Mouse (Mus musculus) intestine, embryonic 14.5 days (tissue): Measurements from ENCODE around the gene Prr19. TPM values are rescaled to one million over a fixed set of nuclear protein-coding genes. Genes with fewer than 3 reads are reported as not detected.

Experiments used
- ATAC-seq: fragments of 200-750 bp; cut with Nextera tagmentation; replicated peaks from 2 replicates; pipeline ENCODE4 v1.8.0; 2017; ENCODE audit warnings: low read depth, moderate number of reproducible peaks, moderate TSS enrichment, moderate library complexity; ENCODE audit not compliant: low FRiP score, low TSS enrichment
- DNase-seq: peaks from one replicate; pipeline ENCODE4 v3.0.0-alpha.2; 2018; ENCODE audit warnings: low spot score
- H3K27ac ChIP-seq: fragments of 300-500 bp; sonication (generic); 2 replicates; pipeline ENCODE4 v1.5.1; 2014; ENCODE audit warnings: low read depth, mild to moderate bottlenecking, control low read depth
- H3K27me3 ChIP-seq: fragments of 300-500 bp; sonication (generic); replicated peaks from 2 replicates; pipeline ENCODE4 v1.6.1; 2014; ENCODE audit warnings: low read length, control low read depth; ENCODE audit not compliant: control insufficient read depth, insufficient read depth
- H3K36me3 ChIP-seq: fragments of 300-500 bp; sonication (generic); 2 replicates; pipeline ENCODE4 v1.6.1; 2014; ENCODE audit warnings: low read length, control low read depth; ENCODE audit not compliant: control insufficient read depth, insufficient read depth
- H3K4me1 ChIP-seq: fragments of 300-500 bp; sonication (generic); replicated peaks from 2 replicates; pipeline ENCODE4 v1.6.1; 2014; ENCODE audit warnings: low read length, control low read depth, mixed read lengths; ENCODE audit not compliant: control insufficient read depth, insufficient read depth
- H3K4me2 ChIP-seq: fragments of 300-500 bp; sonication (generic); 2 replicates; pipeline ENCODE4 v1.6.1; 2014; ENCODE audit warnings: low read length
- H3K4me3 ChIP-seq: fragments of 300-500 bp; sonication (generic); 2 replicates; pipeline ENCODE4 v1.5.1; 2014; ENCODE audit warnings: low read depth, low read length, control low read depth, mixed read lengths
- H3K9ac ChIP-seq: fragments of 300-500 bp; sonication (generic); 2 replicates; pipeline ENCODE4 v1.6.1; 2014; ENCODE audit warnings: mild to moderate bottlenecking, low read length
- H3K9me3 ChIP-seq: fragments of 300-500 bp; sonication (generic); 2 replicates; pipeline ENCODE4 v1.6.1; 2016; ENCODE audit warnings: low read length, control low read depth; ENCODE audit not compliant: control insufficient read depth
- WGBS: fragments of 180-500 bp; shearing (Covaris S2); extraction: QIAGEN DNeasy Blood & Tissue Kit; methylation state at CpG from one replicate; pipeline ENCODE4 v1.1.7; 2014; 5-methylcytosine and 5-hydroxymethylcytosine counted together
- polyA plus RNA-seq: library from polyadenylated mRNA; unstranded; fragments of >200 nt; fragmentation: Nextera tagmentation; extraction: Ambion mirVana; gene quantifications from 2 replicates; pipeline ENCODE4 v1.2.1, GENCODE M21; 2014

Gene Prr19
- polyA plus RNA-seq, 1 experiment from 2014 or later, result 0.62 TPM

DNA sequence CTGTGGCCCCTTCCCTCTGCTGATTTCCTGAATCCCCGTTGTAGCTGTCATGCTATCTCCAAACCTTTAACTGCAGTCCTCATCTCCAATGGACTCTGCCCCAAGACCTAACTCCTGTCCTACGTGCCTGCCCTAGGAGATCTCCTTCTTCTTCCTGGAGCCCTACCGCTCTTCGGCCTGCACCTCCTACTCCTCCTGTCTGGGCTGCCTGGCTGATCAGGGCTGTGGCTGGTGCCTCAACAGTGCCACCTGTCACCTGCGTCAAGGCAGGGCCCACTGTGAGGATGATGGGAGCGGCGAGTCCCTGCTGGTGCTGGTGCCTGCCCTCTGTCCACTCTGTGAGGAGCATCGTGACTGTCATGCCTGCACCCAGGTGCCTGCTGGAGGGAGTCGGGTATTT lies 38.1 kb downstream of the Prr19 start:
- no peak overlapping the region for H3K27ac ChIP-seq
- H3K36me3 ChIP-seq, result peaks cover 65% of the 10 kb centered on the region
- H3K9ac ChIP-seq, result no peak overlapping the region
- no peaks in the 10 kb centered on the region for H3K4me1 ChIP-seq
- H3K4me3 ChIP-seq, result no peak overlapping the region
- WGBS, result 90% methylated on average over 9 of the region's 9 CpGs
- DNase-seq, result no peak
- H3K27me3 ChIP-seq, result no peaks in the 10 kb centered on the region
- no peak for ATAC-seq
- no peak overlapping the region for H3K4me2 ChIP-seq
- H3K9me3 ChIP-seq, result no peaks in the 10 kb centered on the region

DNA sequence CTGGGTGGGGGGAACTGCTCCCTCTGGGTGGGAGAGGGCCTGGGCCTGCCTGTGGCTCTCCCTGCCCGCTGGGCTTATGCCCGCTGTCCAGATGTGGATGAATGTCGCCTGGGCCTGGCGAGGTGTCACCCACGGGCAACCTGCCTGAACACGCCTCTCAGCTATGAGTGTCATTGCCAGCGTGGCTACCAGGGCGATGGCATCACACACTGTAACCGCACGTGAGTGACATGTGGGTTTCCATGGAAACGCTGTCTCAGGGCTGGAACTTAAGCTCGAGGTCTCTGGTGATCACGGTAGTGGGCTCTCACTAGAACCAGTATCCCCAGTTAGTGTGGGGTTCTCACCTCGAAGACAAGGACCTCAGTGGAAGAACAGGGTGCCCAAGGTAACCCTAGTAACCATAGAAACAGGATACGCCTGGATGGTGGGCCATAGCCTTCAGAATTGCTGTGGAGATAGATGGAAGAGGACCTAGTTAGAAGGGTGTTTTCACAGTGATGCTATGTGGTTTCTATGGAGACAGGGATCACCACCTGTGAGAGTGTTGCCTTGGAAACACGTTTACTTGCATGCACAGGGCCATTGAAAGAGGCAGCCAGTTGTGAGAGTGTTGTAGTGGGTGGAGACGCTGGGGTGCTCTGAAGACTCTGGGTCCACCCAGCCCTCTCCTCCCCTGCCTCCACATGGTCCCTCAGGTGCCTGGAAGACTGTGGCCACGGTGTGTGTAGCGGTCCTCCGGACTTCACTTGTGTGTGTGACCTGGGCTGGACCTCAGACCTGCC lies 40.0 kb downstream of the Prr19 start:
- H3K4me2 ChIP-seq, result no peak overlapping the region

DNA sequence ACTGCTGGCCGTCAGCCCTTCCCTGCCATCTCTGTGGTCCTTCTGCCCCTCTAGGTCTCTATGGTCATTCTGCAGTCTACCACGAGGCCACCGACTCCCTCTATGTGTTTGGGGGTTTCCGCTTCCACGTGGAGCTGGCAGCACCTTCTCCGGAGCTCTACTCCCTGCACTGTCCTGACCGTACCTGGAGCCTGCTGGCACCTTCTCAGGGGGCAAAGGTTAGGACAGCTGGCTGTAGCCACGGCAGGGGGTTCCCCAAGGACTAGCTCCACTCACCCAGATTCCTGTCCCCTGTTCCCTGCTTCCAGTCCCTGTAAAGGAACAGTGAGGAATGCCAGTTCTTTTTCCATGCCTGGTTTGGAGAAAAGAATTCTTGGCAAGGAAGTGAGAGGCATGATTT lies 47.6 kb downstream of the Prr19 start:
- Histone ChIP-seq H3K9me3 (peaks cover 7% of the 10 kb centered on the region; the same call in 1 of the 2 replicates), H3K36me3 (peaks cover 54% of the 10 kb centered on the region), H3K4me3 (no peak overlapping the region), H3K9ac (no peak overlapping the region), H3K27me3 (no peaks in the 10 kb centered on the region), H3K4me1 (no peaks in the 10 kb centered on the region), H3K4me2 (no peak overlapping the region), H3K27ac (no peak overlapping the region)
- no peak for ATAC-seq
- no peak for DNase-seq
- 81% methylated on average over 8 of the region's 8 CpGs for WGBS

More for the DNA sequence above, 40.0 kb downstream of the Prr19 start:
- DNase-seq (no peak), ATAC-seq (no peak)
- no peak overlapping the region for H3K9ac ChIP-seq
- H3K27me3 ChIP-seq, result no peaks in the 10 kb centered on the region
- no peak overlapping the region for H3K4me3 ChIP-seq
- no peaks in the 10 kb centered on the region for H3K9me3 ChIP-seq
- H3K27ac ChIP-seq, result no peak overlapping the region
- WGBS, result 85% methylated on average over 20 of the region's 20 CpGs
- peaks cover 51% of the 10 kb centered on the region for H3K36me3 ChIP-seq
- H3K4me1 ChIP-seq, result no peaks in the 10 kb centered on the region

Other genes with a start within 250 kb of the Prr19 start
- gene Grik5, start 229.1 kb upstream of the Prr19 start, polyA plus RNA-seq, result 7.0 and 8.8 TPM in 2 replicates
- gene Zfp574, start 228.8 kb upstream of the Prr19 start, polyA plus RNA-seq, result 21.9 and 24.8 TPM in 2 replicates
- 2.1 and 2.2 TPM in 2 replicates for gene Pou2f2, start 121.7 kb upstream of the Prr19 start, polyA plus RNA-seq
- 8.0 and 9.0 TPM in 2 replicates for gene Dedd2, start 80.8 kb upstream of the Prr19 start, polyA plus RNA-seq
- gene Zfp526, start 80.0 kb upstream of the Prr19 start, polyA plus RNA-seq, result 3.9 and 4.2 TPM in 2 replicates
- gene Gsk3a, start 63.6 kb upstream of the Prr19 start, polyA plus RNA-seq, result 13.2 and 13.6 TPM in 2 replicates
- gene Erf, start 50.6 kb upstream of the Prr19 start, polyA plus RNA-seq, result 19.9 and 22.0 TPM in 2 replicates
- gene Cic, start 33.7 kb upstream of the Prr19 start, polyA plus RNA-seq, result 38.0 and 38.5 TPM in 2 replicates
- gene Pafah1b3, start 3.4 kb upstream of the Prr19 start, polyA plus RNA-seq, result 198 and 203 TPM in 2 replicates
- 1.5 and 1.6 TPM in 2 replicates for gene Tmem145, start 4.7 kb downstream of the Prr19 start, polyA plus RNA-seq
- gene Megf8, start 15.8 kb downstream of the Prr19 start, polyA plus RNA-seq, result 10.8 and 11.4 TPM in 2 replicates
- gene Cnfn, start 68.3 kb downstream of the Prr19 start, polyA plus RNA-seq, result not detected in 2 replicates
- gene Lipe, start 97.3 kb downstream of the Prr19 start, polyA plus RNA-seq, result 3.6 and 4.9 TPM in 2 replicates
- 0.42 TPM in 1 of 2 replicates, not detected in the other for gene Cxcl17, start 111.5 kb downstream of the Prr19 start, polyA plus RNA-seq
- gene Ceacam1, start 176.2 kb downstream of the Prr19 start, polyA plus RNA-seq, result 12.0 and 13.1 TPM in 2 replicates
- 0.08 TPM in 1 of 2 replicates, not detected in the other for gene Ceacam2, start 238.4 kb downstream of the Prr19 start, polyA plus RNA-seq